Mouse (Mus musculus): ENCODE measurements around the gene Ssr2. TPM values are rescaled to one million over a fixed set of nuclear protein-coding genes. Genes with fewer than 3 reads are reported as not detected.
"Not testable (repeated sequence)": the region's sequence is repeated elsewhere in the genome, so short reads cannot be mapped to it uniquely, and the experiment has no call there.

Gene Ssr2
- total RNA-seq, 2 experiments from 2014 or later, result 80.7 to 98.2 TPM

- no peak for DNase-seq
- intact Hi-C loops (cut with DNase I; ENCODE audit: low total_unique reads), result no loop called here
These were observed 19.1 kb upstream of the Ssr2 start for GRCm38 (mm10) chr3:88556616-88557015.

- intact Hi-C loops (cut with DNase I; ENCODE audit: low total_unique reads), result no loop called here
- DNase-seq, result no peak
These were observed 16.1 kb upstream of the Ssr2 start for GRCm38 (mm10) chr3:88559596-88559995.

GRCm38 (mm10) chr3:88561989-88562388 is 13.7 kb upstream of the Ssr2 start:
- intact Hi-C loops (cut with DNase I; ENCODE audit: low total_unique reads), result no loop called here
- no peak for DNase-seq

- intact Hi-C loops (cut with DNase I; ENCODE audit: low total_unique reads), result no loop called here
- no peak for DNase-seq
These were observed 12.2 kb upstream of the Ssr2 start for GRCm38 (mm10) chr3:88563442-88563841.

- DNase-seq, result no peak
- intact Hi-C loops (cut with DNase I; ENCODE audit: low total_unique reads), result no loop called here
These were observed 11.7 kb upstream of the Ssr2 start for GRCm38 (mm10) chr3:88563966-88564365.

- intact Hi-C loops (cut with DNase I; ENCODE audit: low total_unique reads), result no loop called here
- no peak for DNase-seq
These were observed 9.6 kb upstream of the Ssr2 start for GRCm38 (mm10) chr3:88566116-88566515.

GRCm38 (mm10) chr3:88566536-88567061 is 9.1 kb upstream of the Ssr2 start:
- DNase-seq, result no peak
- intact Hi-C loops (cut with DNase I; ENCODE audit: low total_unique reads), result no loop called here

GRCm38 (mm10) chr3:88567892-88568291 is 7.8 kb upstream of the Ssr2 start:
- intact Hi-C loops (cut with DNase I; ENCODE audit: low total_unique reads), result no loop called here
- no peak for DNase-seq

GRCm38 (mm10) chr3:88568615-88569014 is 7.1 kb upstream of the Ssr2 start:
- intact Hi-C loops (cut with DNase I; ENCODE audit: low total_unique reads), result no loop called here
- no peak for DNase-seq

- intact Hi-C loops (cut with DNase I; ENCODE audit: low total_unique reads), result no loop called here
- no peak for DNase-seq
These were observed 6.6 kb upstream of the Ssr2 start for GRCm38 (mm10) chr3:88569093-88569492.

- intact Hi-C loops (cut with DNase I; ENCODE audit: low total_unique reads), result no loop called here
- no peak for DNase-seq
These were observed 6.0 kb upstream of the Ssr2 start for GRCm38 (mm10) chr3:88569694-88570093.

GRCm38 (mm10) chr3:88570341-88570740 is 5.3 kb upstream of the Ssr2 start:
- DNase-seq, result no peak
- intact Hi-C loops (cut with DNase I; ENCODE audit: low total_unique reads), result no loop called here

- intact Hi-C loops (cut with DNase I; ENCODE audit: low total_unique reads), result no loop called here
These were observed 3.8 kb upstream of the Ssr2 start for GRCm38 (mm10) chr3:88571856-88572255.

GRCm38 (mm10) chr3:88572835-88573234 is 2.8 kb upstream of the Ssr2 start:
- DNase-seq, result no peak
- intact Hi-C loops (cut with DNase I; ENCODE audit: low total_unique reads), result no loop called here

More at GRCm38 (mm10) chr3:88571856-88572255, 3.8 kb upstream of the Ssr2 start:
- no peak for DNase-seq

- no peak for DNase-seq
- intact Hi-C loops (cut with DNase I; ENCODE audit: low total_unique reads), result no loop called here
These were observed 1.9 kb upstream of the Ssr2 start for GRCm38 (mm10) chr3:88573810-88574209.

GRCm38 (mm10) chr3:88577846-88578245 is 2.2 kb downstream of the Ssr2 start:
- intact Hi-C loops (cut with DNase I; ENCODE audit: low total_unique reads); DNase-seq: not testable (repeated sequence)

GRCm38 (mm10) chr3:88578498-88579424 is 3.1 kb downstream of the Ssr2 start:
- intact Hi-C loops (cut with DNase I; ENCODE audit: low total_unique reads), result no loop called here
- no peak for DNase-seq

- intact Hi-C loops (cut with DNase I; ENCODE audit: low total_unique reads), result no loop called here
These were observed 3.9 kb downstream of the Ssr2 start for GRCm38 (mm10) chr3:88579454-88580117.

GRCm38 (mm10) chr3:88585769-88586168 is 10.1 kb downstream of the Ssr2 start:
- intact Hi-C loops (cut with DNase I; ENCODE audit: low total_unique reads), result no loop called here
- no peak for DNase-seq

More at GRCm38 (mm10) chr3:88579454-88580117, 3.9 kb downstream of the Ssr2 start:
- DNase-seq, result peak; percentile 77

GRCm38 (mm10) chr3:88586640-88587039 is 11.0 kb downstream of the Ssr2 start:
- no peak for DNase-seq
- intact Hi-C loops (cut with DNase I; ENCODE audit: low total_unique reads), result no loop called here

Data from gastrocnemius, postnatal 14 days (tissue).